Mouse (Mus musculus) gastrocnemius, postnatal 14 days (tissue): ENCODE measurements around the gene D630039A03Rik. TPM values are rescaled to one million over a fixed set of nuclear protein-coding genes. Genes with fewer than 3 reads are reported as not detected.

Source experiments
- DNase-seq: peaks from one replicate; pipeline ENCODE4 v3.0.0; 2021; ENCODE audit warnings: mixed read lengths
- intact Hi-C: fragments of 180-260 bp; cut with DNase I; formaldehyde crosslinking; loops from one replicate; pipeline ENCODE4 v1.15.1; 2025; ENCODE audit warnings: low total_unique reads
- long read RNA-seq, 2 experiments: library from polyadenylated mRNA; stranded (forward); transcript quantifications; one replicate each; pipeline ENCODE4 v2.0.0; 2021
- total RNA-seq, 2 experiments: library from RNA; stranded (reverse); gene quantifications; 2 replicates each; pipeline ENCODE4 v1.2.3; 2021

D630039A03Rik gene
- not detected for total RNA-seq
- long read RNA-seq, experiment 1: 0 reads
- long read RNA-seq, experiment 2: 0 reads

GRCm38 (mm10) chr4:57916201-57916661 is at the start of gene D630039A03Rik:
D630039A03Rik (minus strand) TSS chr4:57916297.
- intact Hi-C loops: no loop called here
- no peak for DNase-seq

DNA sequence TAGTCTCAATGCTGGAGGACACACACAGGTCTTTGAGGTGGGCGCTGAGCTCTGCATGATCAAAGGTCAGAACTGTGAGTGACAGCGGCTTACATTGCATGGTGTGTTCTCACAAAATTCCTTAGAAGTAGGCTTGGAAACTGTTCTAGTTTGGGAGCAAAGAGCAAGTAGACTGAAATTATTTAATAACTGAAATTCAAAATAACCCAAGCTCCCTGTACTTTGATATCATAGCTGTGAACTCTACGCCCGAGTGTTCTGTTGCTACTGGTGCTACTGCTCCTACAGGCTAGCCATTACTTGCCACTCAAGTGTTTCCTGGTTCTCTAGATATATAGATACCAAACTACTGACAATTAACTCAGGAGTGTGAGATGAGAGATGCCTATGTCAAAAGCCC is 49.4 kb upstream of the D630039A03Rik start:
- DNase-seq: no peak
- intact Hi-C loops: no loop called here

DNA sequence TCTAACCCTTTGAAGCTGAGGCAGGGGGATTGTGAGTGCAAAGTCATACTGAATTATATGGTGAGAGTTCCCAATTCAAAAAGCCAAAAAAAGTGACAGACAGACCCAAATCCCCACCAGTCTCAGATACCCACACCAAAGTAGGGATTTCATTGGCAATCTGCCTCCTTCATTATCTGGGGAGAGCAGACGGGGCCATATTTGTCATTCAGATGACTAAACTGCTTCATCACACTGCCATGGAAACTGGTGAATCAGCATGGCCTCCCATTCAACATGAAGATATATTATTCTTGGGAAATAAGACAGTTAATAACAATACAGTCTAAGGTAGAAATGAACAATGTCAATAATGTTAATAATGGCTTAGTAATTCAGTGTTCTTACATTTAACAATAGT is 48.0 kb upstream of the D630039A03Rik start:
- no peak for DNase-seq
- intact Hi-C loops: no loop called here

DNA sequence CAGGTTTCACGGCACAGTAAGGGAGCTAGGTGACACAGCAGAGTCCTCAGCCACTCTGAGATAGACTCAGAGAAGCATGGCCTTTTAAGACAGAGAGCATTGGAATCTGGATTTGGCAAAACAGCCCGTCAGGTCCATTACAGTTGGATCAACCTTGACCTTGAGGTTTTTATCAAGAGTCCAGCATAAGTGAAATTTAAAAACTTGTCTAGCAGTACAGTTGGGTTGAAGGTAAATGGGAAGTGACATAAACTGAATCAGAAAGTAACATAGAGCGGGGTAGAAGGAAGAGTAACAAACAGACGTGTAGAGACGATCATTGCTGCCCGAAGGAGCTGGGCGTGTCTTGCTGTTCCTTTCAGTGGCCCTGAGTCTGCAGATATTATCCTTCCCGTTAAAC is 43.0 kb upstream of the D630039A03Rik start:
- intact Hi-C loops: no loop called here

GRCm38 (mm10) chr4:57958098-57958497 is 42.0 kb upstream of the D630039A03Rik start:
- DNase-seq: no peak
- intact Hi-C loops: no loop called here

More for the DNA sequence above, 43.0 kb upstream of the D630039A03Rik start:
- DNase-seq: no peak

GRCm38 (mm10) chr4:57957200-57958085 is 41.3 kb upstream of the D630039A03Rik start:
- DNase-seq: no peak
- intact Hi-C loops: no loop called here

- peak; percentile 98 for DNase-seq
- intact Hi-C loops: no loop called here
Observed at GRCm38 (mm10) chr4:57956029-57956960, 40.2 kb upstream of the D630039A03Rik start, which contains the start of gene Txn1. Txn1 (minus strand) TSS chr4:57956411.

GRCm38 (mm10) chr4:57955544-57955958 is 39.5 kb upstream of the D630039A03Rik start:
- peak; percentile 67 for DNase-seq
- intact Hi-C loops: no loop called here

- no peak for DNase-seq
- intact Hi-C loops: no loop called here
Observed at GRCm38 (mm10) chr4:57954991-57955390, 38.9 kb upstream of the D630039A03Rik start.

DNA sequence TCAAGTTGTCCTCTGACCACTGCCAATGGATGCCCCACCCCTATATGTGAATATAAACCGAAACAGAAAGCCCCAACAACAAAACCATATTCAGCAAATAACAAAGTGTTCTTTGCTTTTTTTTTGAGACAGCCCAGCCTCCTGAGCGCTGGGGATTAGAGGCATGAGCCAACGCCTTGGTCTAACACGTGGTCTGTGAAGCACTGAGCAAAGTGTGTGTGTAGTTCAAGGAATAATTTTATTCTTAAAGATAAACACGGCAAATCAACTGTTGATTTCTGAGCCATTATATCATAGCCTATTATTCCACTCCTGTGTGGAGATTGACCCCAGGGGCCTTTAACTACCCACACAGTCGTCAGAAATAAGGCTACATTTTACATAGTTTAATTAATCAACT is 38.5 kb upstream of the D630039A03Rik start:
- intact Hi-C loops: no loop called here

DNA sequence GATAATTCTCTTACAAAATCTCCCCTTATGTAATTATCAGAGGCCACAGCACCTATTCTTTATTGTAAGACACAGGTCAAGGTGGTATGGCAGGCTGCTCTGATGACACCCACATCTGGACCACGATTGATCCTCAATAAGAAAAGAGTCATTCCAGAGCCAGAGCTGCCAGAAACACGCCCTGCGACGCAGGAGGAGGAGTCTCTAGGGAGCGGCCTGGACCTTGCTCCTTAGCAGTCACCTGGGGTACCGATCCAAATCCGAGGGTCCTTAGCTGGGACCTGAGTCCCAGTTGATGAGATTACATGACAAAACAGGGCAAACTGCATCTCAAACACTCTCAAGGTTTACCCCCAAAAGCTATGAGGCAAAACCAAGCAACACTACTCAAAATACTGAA is 37.7 kb upstream of the D630039A03Rik start:
- intact Hi-C loops: no loop called here
- DNase-seq: no peak

More for the DNA sequence above, 38.5 kb upstream of the D630039A03Rik start:
- DNase-seq: no peak

DNA sequence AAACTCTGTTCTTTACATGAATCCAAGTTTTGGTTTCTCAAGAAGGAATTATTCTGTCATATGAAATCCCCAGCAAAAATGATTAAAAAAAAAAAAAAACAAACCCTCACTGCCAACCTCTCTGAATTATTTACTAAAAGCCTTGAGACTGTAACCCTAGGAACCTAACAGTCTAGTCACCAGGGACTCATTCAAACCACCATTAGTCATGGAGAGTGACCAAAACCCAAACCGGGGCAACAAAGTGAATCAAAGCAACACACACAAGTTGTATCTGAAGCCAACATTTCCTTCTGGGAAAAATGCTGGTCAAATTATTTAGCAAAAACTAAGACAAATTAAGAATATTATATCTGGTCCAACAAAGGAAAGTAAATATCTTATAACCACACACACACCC is 36.8 kb upstream of the D630039A03Rik start:
- DNase-seq: no peak
- intact Hi-C loops: no loop called here

DNA sequence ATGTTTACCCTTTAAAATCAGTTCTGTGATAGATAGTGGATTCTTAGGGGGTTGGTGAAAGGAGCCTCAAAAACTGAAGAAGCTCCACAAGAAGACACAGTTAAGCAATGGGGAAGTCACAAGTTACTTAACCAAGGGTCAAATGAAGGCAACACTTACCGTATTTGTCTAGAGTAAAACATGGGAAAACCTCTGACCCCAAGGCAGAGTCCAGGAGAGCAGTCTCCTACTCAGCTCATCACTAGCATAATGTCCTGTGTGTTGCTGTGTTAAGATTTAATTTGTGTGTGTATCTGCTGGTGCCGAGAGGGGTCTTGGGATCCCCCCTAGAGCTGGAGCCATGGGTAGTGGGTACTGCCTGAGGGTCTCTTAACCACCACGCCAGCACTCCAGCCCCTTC is 36.3 kb upstream of the D630039A03Rik start:
- no peak for DNase-seq
- intact Hi-C loops: no loop called here

DNA sequence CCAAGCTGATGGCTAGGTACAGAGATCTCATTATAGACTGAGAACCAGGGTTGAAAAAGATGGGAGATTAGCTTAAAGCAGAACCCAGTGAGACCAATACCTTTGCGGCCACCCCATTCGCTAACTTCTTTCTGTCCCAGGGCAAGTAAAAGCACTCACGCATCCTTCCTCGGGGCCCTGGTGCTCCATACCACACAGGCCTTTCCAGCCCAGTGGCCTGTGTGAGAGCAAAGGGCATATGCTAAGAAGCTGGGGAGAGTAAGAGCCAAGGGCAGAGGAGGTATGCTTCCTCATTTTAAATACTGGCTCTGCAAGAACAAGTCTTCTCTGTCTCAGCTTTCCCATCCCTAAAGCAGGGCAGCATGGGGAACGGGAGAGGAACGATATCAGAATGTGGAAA is 33.8 kb upstream of the D630039A03Rik start:
- intact Hi-C loops: no loop called here
- no peak for DNase-seq

DNA sequence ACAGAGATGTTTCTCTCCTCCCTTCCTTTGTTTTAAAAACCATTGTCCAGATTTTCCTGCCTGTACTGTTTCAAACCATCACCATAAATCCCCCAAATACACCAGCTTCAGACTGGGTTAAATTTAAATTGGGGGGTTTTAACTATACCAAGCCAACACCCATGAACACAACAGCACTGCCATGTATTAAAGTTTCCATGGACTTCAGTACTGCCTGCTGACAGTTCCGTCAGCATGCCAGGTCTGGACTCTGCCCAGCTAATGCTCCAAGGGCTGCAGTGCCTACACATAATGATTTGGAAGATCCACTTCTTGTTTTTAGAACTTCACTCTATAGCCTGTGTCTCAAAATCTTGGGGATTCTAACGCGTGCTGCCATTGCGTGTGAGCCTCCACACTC is 31.4 kb upstream of the D630039A03Rik start:
- DNase-seq: no peak
- intact Hi-C loops: no loop called here

DNA sequence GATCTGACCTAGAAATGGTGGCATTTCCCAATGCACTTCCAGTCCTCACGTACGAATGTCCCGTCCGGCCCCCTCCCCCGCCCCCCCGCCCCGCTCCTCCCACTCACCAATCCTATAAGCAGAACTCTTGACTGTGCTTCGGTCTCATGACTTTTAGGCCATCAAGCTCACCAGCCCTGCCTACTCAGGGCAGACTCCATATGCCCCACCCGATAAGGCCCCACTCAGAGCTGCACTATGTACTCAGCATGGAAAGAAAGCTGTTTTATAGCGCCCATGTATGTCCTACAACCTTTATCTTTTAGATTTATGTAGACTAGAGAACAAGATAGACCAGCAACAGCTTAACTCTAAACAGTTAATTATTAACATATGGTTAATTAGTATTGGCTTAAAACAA is 30.9 kb upstream of the D630039A03Rik start:
- DNase-seq: no peak
- intact Hi-C loops: no loop called here

DNA sequence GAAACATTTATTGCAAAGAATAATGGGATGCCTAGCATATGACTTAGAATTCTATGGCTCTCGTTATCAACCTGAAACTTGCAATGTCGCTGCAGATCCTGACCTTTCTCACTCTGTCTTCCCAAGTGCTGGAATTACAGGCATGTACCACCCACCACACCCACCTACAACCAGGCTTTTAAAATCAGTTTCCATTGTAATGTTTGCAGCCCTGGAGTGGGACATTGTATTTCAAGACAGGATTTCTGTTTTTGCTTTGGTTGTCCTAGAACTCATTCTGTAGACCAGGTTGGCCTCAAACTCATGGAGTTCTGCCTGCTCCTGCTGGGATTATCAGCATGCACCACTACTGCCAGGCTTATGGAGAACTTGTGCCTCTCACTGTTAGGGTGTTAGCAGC is 26.8 kb upstream of the D630039A03Rik start:
- no peak for DNase-seq
- intact Hi-C loops: no loop called here

- intact Hi-C loops: no loop called here
- no peak for DNase-seq
Observed at GRCm38 (mm10) chr4:57940631-57941030, 24.5 kb upstream of the D630039A03Rik start.

DNA sequence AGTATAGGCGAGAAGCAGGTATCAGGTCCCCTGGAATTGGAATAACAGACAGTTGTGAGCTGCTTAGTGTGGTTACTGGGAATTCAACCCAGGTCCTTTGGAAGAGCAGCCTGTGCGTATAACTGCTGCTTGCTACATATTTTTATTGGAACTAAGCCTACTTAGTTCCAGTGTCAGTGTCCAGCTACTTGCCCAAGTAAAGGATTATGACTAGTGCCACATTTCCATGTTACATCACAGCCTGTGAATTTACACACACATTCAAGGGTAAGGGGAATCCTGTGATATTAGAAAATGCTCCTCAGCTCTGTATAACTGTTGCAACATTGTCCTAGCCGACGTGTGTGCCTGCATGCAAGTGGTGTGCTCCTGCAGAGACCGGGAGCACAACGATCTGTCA is 21.2 kb upstream of the D630039A03Rik start:
- intact Hi-C loops: no loop called here
- DNase-seq: no peak

GRCm38 (mm10) chr4:57934181-57934580 is 18.1 kb upstream of the D630039A03Rik start:
- no peak for DNase-seq
- intact Hi-C loops: no loop called here
